Mouse (Mus musculus) A20 (cell line): ENCODE measurements around the gene Shisa3.

Experiments
- DNase-seq: peaks from one replicate; pipeline ENCODE4 v3.0.0-alpha.2; 2011; ENCODE audit warnings: low read depth, low spot score

The Shisa3 gene

GRCm38 (mm10) chr5:67633138-67633782 is 25.6 kb downstream of the Shisa3 start:
- no peak for DNase-seq

GRCm38 (mm10) chr5:67633831-67634268 is 26.2 kb downstream of the Shisa3 start:
- DNase-seq, result no peak

DNA sequence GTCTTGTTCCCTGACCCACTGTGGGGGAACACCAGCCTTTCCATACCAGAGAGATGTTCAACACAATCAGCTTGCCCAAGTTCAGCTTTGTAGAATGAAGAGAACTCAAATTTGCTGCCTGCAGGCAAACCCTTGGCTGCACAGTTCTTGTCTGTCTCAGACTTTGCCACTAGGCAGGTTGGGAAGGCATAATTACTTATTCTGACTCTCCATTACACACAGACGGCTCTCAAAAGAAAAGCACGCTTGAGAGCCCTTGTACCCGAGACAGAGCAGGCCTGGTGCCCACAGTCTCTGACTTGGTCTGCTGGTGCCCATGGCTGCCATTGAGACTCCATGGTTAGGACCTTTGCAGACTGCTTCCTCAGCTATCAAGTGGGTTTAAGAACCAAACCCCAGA is 26.7 kb downstream of the Shisa3 start:
- no peak for DNase-seq

DNA sequence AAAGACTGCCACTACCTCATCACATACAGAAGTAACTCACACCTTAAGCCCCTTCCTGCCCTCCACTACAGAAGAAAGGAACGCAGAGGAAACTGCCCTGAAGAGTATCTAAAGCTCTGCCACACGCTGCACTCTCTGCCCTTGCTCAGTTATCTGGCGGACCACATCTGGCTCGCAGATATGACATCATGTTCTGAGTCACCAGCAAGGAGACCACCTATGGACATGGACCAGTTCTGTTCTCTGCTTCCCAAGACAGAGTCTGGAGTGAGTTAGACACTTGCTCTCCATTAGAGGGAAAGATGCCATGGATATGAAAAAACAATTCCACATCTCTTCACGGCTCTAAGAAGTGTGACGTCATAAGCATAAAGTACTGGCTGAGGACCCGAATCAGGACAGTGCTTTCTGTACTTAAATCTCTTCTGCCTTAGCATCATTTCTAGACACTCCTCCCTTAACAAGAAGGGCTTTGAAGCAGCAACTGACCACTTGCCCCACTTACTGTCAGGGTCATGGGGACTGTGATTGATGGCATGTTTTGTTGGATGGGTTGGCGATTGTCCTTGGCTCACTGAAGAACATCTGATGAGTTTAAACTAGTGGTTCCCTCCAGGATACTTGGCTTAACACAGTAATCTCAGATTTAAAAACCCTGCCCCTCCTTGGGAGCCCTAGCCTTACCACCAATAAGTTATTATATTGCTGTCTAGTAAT is 33.1 kb downstream of the Shisa3 start:
- no peak for DNase-seq

DNA sequence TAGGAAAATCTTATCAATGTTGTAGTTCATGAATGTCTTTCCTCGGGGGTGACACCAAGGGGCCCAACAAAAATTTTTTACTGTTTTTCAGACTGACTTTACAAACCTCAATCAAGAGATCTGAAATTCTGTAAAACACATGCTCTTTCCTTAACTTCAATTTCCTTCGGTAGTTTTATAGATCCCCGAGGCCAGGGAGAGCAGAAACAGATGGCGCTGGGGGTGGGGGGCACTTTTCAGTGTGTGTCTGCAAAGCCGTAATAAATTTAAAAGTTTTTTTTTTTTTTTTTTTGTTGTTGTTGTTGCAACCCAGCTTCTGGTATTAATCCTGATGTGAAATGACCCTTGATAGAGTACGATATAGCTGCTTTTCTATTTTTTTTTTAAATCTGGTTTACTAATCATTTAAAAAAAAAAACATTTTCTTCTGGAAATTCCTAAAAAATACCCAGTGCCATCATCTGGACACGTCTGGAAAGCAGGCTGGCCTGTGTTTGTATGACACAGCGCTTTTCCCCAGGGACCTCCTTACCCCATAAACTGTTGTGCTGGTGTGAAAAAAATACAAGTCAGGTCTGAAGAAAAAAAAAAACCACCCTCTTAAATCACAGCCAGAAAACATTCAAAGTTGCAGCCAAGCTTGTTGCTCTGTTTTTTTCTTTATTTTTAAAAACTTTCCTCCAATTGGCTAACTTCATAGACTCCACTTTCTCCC is 33.9 kb downstream of the Shisa3 start:
- DNase-seq, result no peak

DNA sequence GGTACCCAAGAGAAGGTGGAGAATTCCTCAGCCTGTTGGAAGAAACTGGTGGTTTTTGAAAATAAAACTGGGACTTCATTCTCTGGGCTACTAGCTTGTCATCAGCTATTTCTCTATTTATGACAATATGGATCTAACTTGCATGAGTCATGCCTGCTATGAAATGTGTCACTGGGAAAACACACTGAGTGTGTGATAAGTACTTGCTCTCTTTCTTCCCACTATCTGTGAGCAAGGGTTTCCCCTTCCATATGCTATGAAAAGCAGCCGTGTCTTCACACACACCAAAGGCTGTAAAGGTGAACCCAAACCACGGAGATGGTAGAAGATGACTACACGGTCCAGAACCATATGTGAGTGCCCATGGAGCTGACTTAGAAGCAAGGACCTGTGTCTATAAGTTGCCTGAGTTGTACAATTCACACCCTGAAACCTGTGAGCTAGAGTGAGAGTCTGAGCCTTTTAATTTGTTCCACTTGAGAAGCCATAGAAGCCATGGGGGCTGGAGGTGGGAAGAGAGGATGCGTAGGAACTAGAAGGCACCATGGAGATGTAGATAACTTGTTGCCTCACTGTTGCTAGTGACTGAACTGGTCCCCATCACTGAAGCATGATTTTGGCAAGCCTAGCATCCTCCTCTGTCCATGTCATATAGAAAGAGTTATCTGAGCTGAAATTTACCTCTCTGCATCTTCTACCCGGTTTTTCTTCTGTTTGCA is 36.0 kb downstream of the Shisa3 start:
- no peak for DNase-seq

- DNase-seq, result no peak
Observed at GRCm38 (mm10) chr5:67646756-67647529, 39.3 kb downstream of the Shisa3 start.

GRCm38 (mm10) chr5:67647568-67647967 is 39.9 kb downstream of the Shisa3 start:
- peak; percentile 16 for DNase-seq

DNA sequence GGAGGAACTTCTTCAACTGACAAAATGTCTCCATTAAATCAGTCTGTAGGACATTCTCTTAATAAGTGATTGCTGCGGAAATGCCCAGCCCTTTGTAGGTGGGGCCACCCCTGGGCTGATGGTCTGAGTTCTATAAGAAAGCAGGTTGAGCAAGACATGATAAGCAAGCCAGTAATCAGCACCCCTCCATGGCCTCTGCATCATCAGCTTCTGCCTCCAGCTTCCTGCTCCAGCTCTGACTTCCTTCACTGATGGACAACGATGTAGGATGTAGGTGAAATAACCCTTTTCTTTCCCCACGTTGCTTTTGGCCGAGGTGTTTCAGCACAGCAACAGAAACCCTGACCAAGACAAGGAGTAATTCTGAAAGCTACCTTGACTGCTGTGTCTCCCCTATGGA is 41.5 kb downstream of the Shisa3 start:
- DNase-seq, result no peak

DNA sequence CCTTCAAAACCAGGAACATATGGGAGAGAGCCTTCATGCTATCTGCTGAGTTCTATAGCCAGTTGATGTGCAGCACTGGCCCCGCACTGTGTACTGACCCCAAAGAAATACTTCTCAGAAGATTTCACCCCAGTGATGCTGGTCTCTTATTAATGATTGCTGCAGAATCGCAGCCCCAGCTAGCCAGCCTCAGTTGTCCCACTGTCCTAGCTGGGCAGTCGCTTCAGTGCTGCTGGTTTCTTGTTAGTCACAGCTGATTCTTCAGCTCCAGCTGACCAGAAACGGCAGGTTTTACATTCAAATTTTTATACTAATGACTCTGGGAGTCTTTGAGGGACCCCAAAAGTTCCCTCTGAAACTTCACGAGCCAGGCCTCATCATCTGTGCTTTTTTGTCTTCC is 42.3 kb downstream of the Shisa3 start:
- no peak for DNase-seq

DNA sequence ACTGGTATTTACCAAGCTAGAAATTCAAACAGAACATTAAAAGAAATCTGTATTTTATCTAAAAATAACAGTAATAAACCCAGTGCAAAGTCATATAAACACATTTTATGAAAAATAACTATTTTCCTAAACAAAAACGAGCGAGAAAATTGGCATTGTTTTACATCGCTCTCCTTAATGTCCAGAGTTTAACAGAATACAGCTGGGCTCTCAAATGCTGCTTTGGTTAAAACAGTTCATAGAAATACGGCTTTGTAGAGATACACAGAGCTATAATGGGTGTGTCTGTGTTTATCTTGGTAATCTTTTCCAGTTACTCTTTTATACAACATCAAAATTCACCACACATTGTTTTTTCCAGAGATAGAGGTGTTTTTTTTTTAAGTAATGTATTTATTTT is 44.8 kb downstream of the Shisa3 start:
- no peak for DNase-seq

- DNase-seq, result no peak
Observed at GRCm38 (mm10) chr5:67653543-67653942, 45.9 kb downstream of the Shisa3 start.

DNA sequence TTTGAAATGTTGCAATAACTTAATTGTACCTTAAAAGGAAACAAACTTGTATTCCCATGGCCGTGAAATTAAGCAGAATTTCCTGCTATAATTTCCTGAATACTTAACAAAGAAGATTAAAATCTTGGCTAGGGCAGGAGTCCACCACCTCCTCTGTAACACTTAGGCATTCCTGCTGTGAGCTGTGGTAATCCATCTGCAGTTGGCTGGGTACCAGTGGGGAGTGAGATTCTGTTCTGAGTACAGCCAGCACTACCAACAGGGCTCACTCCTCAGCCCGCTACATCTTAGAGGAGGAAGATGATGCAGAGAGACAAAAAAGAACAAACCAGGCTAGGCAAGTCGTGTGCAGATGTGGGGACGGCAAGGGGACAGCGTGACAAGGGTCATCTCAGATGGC is 46.9 kb downstream of the Shisa3 start:
- no peak for DNase-seq

DNA sequence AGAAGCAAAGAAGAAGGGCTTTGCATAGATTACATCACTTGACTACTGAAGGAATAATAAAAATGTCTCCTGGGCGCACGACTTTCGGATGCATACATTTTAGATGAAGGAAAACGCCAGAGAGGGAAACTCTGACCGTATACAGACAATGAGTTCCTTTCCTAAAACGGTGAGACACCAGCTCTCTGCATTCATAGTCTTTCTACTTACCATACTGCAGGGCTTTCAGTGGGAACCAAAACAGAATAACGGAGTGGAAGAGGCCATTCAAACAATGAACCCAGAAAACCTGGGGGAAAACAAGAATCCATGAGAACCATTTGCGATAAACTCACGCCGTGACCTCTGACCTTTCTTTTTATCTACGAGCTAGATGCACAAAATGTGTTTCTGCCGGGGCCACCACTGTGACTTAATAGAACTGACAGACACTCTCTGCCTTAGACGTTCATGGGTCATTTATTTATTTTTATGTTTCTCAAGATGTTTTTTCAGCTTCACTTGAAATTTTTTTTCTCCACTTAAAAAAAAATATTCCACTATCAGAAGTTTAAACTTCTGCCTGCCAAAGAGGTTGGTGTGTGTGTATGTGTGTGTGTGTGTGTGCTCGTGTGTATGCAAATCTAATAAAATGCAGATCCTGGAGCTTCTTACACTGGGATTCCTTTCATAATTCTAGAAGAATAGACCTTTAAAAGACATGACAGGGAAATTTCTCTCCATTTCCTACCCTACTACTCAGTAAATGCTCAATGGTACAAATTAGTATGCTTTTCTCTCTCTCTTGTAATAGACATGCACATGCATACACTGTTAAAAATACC is 48.2 kb downstream of the Shisa3 start:
- no peak for DNase-seq

DNA sequence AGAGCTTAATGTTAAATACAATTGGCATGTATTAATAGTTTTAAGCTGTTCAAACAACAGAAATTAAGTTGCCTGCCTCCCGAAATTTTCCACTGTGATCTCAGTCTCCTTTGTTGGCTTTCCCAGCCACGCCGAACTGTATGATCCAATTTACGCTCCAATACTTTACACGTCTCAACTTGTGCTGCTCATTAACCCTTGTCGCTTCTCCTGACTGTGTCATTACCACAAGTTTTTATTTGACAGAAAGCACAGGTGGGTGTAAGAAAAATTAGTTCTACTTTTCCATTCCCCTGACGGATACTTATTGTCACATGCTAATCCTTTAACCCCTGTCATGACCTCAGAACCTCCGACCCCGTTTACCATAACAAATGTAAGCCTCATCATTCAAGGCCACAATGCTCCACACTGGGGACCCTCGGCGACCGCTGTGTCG is 49.2 kb downstream of the Shisa3 start:
- DNase-seq, result no peak

GRCm38 (mm10) chr5:67659864-67660263 is 52.2 kb downstream of the Shisa3 start:
- DNase-seq, result no peak

- DNase-seq, result no peak
Observed at GRCm38 (mm10) chr5:67662715-67663114, 55.0 kb downstream of the Shisa3 start.

DNA sequence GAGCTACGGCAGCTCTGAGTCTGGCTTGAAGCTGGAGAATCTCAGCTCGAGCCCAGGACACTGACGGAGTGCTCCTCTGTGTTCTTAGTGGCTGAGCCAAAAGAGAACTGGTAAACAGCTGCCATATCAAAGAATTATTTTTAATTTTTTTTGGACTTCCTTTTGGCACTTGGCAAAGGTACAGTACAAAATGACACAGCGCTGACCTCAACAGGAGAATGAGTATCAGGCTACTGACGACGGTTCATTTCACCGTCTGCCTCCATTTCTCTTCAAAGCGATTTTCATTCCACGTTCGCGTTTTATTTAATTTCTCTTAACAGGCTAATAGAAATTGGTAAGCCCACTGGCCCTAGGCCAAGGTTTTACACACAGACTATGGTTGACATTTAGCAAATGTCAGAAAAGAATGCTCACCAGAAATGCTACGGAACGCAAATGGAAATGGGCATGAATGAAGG is 61.8 kb downstream of the Shisa3 start:
- no peak for DNase-seq

GRCm38 (mm10) chr5:67670158-67670557 is 62.5 kb downstream of the Shisa3 start:
- DNase-seq, result no peak

DNA sequence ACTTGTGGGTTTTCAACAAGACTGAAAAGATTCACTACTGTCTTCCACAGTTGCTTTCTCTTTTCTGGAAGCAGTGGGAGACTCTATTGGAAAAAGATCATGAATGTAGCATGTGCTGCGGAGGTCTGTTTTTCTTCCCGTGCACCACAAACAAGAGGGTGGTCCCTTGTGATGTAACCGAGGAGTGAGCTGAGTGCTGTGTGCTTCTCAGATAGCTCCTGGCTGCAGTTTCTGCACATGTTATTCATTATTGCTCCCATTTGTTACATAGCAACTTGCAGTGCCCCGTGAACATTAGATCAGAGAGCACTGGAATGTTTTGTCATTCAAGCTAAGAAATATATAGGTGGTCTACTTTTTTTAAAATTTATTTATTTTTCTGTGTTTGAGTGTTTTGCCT is 65.3 kb downstream of the Shisa3 start:
- no peak for DNase-seq
